Comparison of ENCODE assay signal across 18 mouse cellular contexts in genomic region chr14:86297991-86298390, GRCm38 (mm10).
"Had no signal": no experiment of that assay in that cellular context is flagged by ENCODE, and none has a peak within 500 bp of the region (broad histone marks: within the 10 kb centered on the region; RNA-seq: fewer than 3 reads in every experiment).

No protein-coding gene starts in this region.

- H3K4me3 ChIP-seq: midbrain, embryonic 10.5 days; midbrain, embryonic 12.5 days; myocyte; neural tube, embryonic 13.5 days; neural tube, embryonic 15.5 days had no signal

- H3K9me3 ChIP-seq: midbrain, embryonic 10.5 days; midbrain, embryonic 12.5 days; neural tube, embryonic 15.5 days had no signal

- H3K4me2 ChIP-seq: lung, embryonic 14.5 days; midbrain, embryonic 12.5 days; neural tube, embryonic 13.5 days; neural tube, embryonic 15.5 days had no signal

- H3K9ac ChIP-seq: lung, embryonic 14.5 days; midbrain, embryonic 12.5 days; neural tube, embryonic 13.5 days; neural tube, embryonic 15.5 days had no signal

- DNase-seq: lung, adult 18-20 months; lung, embryonic 14.5 days; lung, postnatal 10 days; lung, postnatal 4 days; midbrain, embryonic 14.5 days; retina, postnatal 1 day; right cerebral cortex, adult 18-20 months; right cerebral cortex, postnatal 25 days; right cerebral cortex, postnatal 4 days; spleen, adult 18-20 months; thymus, adult 18-20 months; thymus, postnatal 14 days; thymus, postnatal 36 days had no signal

- H3K36me3 ChIP-seq: midbrain, embryonic 10.5 days; midbrain, embryonic 12.5 days; neural tube, embryonic 13.5 days; neural tube, embryonic 15.5 days had no signal

- H3K27me3 ChIP-seq: midbrain, embryonic 12.5 days; neural tube, embryonic 13.5 days; neural tube, embryonic 15.5 days had no signal

- H3K27ac ChIP-seq: midbrain, embryonic 10.5 days; midbrain, embryonic 12.5 days; neural tube, embryonic 13.5 days; neural tube, embryonic 15.5 days had no signal

- H3K4me1 ChIP-seq: midbrain, embryonic 10.5 days; midbrain, embryonic 12.5 days; neural tube, embryonic 13.5 days; neural tube, embryonic 15.5 days had no signal
